Mouse (Mus musculus): ENCODE measurements around the gene Alkbh1.
A peak's percentile ranks its signal among the peaks of the same experiment; 100 is the strongest.

The Alkbh1 gene

DNA sequence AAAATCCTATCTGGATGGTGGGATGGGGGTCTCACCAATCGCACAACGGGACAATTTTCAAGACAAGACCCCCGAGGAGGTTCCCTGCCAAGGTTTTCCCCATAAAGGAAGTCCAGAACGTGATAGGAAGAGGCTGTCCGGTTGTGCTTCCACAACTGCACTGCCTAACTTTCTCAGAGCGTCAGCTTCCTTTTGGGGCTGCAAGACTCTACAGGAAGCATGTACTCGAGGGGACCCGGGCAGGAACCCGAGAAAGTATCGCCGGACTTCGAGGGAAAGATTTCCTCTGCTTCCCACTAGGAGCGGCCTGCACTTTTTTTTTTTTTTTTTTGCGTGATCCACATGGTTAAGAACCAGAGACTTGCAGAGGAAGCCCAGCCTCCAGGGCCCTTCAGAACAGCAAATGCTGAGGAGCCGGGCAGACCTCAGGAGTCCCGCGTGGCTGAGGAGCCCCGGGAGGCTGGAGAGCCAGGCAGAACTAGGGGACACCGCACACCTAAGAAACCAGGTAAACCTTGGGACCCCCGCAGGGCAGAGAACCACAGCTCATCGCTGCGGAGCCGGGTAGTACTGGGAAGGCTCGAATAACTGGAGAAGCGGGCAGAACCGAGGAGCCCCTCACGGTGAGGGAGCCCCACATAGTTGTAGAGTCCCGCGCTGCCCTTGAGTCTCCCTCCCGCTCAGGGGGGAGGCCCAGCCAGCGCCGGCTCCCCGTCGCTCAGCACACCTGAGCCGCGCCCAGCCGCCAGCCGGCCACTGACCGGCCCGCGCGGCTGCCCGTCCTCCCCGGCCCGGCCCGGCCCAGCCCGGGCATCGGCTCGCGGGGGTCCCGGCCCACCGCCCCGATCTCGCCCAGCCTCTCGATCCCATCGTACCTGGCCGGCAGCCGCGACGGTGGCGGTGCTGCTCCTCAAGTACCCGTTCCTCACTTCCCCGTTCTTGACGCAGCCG is 56.4 kb downstream of the Alkbh1 start:
- ATAC-seq (ENCODE audit: insufficient number of reproducible peaks, low FRiP score, low TSS enrichment): peak; percentile 38

- ATAC-seq (ENCODE audit: insufficient number of reproducible peaks, low FRiP score, low TSS enrichment): no peak
Observed at GRCm38 (mm10) chr12:87385051-87385450, 58.8 kb downstream of the Alkbh1 start.

DNA sequence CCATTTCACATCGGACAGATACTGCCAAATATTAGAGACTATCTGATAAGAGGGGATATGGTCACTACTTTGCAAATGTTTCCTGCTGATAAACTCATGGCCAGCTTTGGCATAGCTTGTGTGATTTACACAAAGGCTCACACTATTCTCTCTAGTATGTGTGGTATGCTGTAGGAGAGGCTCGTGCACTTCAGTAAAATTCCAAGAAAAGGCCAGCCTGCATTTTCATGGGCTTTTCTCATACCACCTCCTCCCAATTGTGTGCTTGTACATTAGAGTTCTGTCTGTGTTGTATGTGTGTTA is 62.5 kb downstream of the Alkbh1 start:
- no peak for ATAC-seq (ENCODE audit: insufficient number of reproducible peaks, low FRiP score, low TSS enrichment)

DNA sequence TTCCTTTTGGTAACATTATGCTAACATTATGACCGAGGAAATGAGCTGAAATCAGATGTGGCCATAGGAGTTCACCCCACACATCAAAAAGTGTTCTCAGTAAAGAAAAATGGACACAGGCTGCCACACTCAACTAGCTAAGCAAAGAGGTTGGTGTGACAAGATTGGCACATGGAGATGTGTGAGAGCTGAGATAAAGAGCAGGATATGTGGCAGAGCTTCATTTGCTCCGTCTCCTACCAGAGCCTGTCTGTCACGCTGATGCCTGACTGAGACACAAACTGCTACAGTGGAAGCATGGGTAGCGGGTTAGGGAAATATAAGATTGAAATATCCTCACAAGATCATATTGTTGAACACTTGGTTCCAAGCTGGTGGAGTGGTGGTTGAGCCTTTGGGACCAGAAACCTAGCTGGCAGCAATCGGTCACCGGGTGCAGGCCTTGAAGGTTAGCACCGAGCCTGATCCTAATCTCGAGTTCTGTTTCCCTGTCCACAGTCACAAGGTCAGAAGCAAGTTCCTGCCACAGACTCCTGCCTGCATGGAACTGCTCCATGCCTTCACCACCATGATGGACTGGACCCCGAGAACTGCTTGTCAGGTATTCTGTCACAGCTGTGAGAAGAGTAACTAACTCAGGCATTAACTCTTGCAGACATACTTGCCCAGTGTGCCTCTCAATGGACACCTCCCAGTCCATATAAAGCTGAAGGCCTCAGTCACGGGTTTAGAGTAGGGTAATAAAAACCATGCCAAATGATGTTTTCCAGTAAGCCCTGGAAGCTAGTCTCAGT is 63.0 kb downstream of the Alkbh1 start:
- ATAC-seq (ENCODE audit: insufficient number of reproducible peaks, low FRiP score, low TSS enrichment): no peak

GRCm38 (mm10) chr12:87379496-87379895 is 64.3 kb downstream of the Alkbh1 start:
- no peak for ATAC-seq (ENCODE audit: insufficient number of reproducible peaks, low FRiP score, low TSS enrichment)

Measured in cerebellum, adult (tissue).